Mouse (Mus musculus) left cerebral cortex, adult 6 months (tissue): ENCODE results near the gene Prl2b1. TPM values are rescaled to one million over a fixed set of nuclear protein-coding genes. Genes with fewer than 3 reads are reported as not detected.

ENCODE experiments used
- long read RNA-seq, 2 experiments: library from polyadenylated mRNA; unstranded; transcript quantifications; one replicate each; pipeline ENCODE4 v2.0.0; 2019 to 2020
- polyA plus RNA-seq: library from polyadenylated mRNA; unstranded; fragments of <200 nt; fragmentation: Nextera tagmentation; gene quantifications from 2 replicates; pipeline ENCODE4 v1.2.3, GENCODE M21; 2021

The Prl2b1 gene
- not detected in 2 replicates for polyA plus RNA-seq
- long read RNA-seq, experiment 1: 0 reads
- long read RNA-seq, experiment 2: 0 reads

GRCm38 (mm10) chr13:27390746-27391145, at the start of gene Prl2b1:
TSS of gene Prl2b1 (minus strand) at chr13:27390846.

GRCm38 (mm10) chr13:27438588-27438987, 47.9 kb upstream of the Prl2b1 start, which contains the start of gene Prl8a6:
TSS of gene Prl8a6 (minus strand) at chr13:27438688.

GRCm38 (mm10) chr13:27345373-27345772, 45.3 kb downstream of the Prl2b1 start, which contains the start of gene Prl8a2:
TSS of gene Prl8a2 (plus strand) at chr13:27345673.

Other genes starting within 250 kb of the Prl2b1 start
- gene Prl3d3, start 234.1 kb downstream of the Prl2b1 start, polyA plus RNA-seq: not detected in 2 replicates
- gene Prl3c1, start 194.2 kb downstream of the Prl2b1 start, polyA plus RNA-seq: not detected in 2 replicates
- not detected in 2 replicates for gene Prl3b1, start 149.0 kb downstream of the Prl2b1 start, polyA plus RNA-seq
- gene Prl3a1, start 131.4 kb downstream of the Prl2b1 start, polyA plus RNA-seq: not detected in 2 replicates
- not detected in 2 replicates for gene Prl6a1, start 78.2 kb downstream of the Prl2b1 start, polyA plus RNA-seq
- not detected in 2 replicates for gene Prl8a2, start 45.2 kb downstream of the Prl2b1 start, polyA plus RNA-seq
- not detected in 2 replicates for gene Prl8a6, start 47.8 kb upstream of the Prl2b1 start, polyA plus RNA-seq
- not detected in 2 replicates for gene Prl8a8, start 122.4 kb upstream of the Prl2b1 start, polyA plus RNA-seq
- gene Prl8a9, start 173.8 kb upstream of the Prl2b1 start, polyA plus RNA-seq: not detected in 2 replicates
- not detected in 2 replicates for gene Prl8a1, start 191.3 kb upstream of the Prl2b1 start, polyA plus RNA-seq
- gene Prl7b1, start 219.7 kb upstream of the Prl2b1 start, polyA plus RNA-seq: not detected in 2 replicates